Mouse (Mus musculus) liver, embryonic 15.5 days (tissue): ENCODE data around the gene Atp6v0a1. TPM values are rescaled to one million over a fixed set of nuclear protein-coding genes. Genes with fewer than 3 reads are reported as not detected.

Source experiments
- ATAC-seq: fragments of 200-750 bp; cut with Nextera tagmentation; 2 replicates; pipeline ENCODE4 v1.8.0; 2017; ENCODE audit warnings: moderate number of reproducible peaks, mild to moderate bottlenecking, moderate library complexity; ENCODE audit not compliant: insufficient read depth
- H3K27ac ChIP-seq: fragments of 300-500 bp; sonication (generic); replicated peaks from 2 replicates; pipeline ENCODE4 v1.5.1; 2015; ENCODE audit warnings: mild to moderate bottlenecking, inconsistent platforms
- H3K27me3 ChIP-seq: fragments of 300-500 bp; sonication (generic); 2 replicates; pipeline ENCODE4 v1.6.1; 2015; ENCODE audit warnings: mild to moderate bottlenecking, inconsistent platforms
- H3K36me3 ChIP-seq: fragments of 300-500 bp; sonication (generic); replicated peaks from 2 replicates; pipeline ENCODE4 v1.6.1; 2015; ENCODE audit warnings: moderate library complexity, mild to moderate bottlenecking, inconsistent platforms
- H3K4me1 ChIP-seq: fragments of 300-500 bp; sonication (generic); replicated peaks from 2 replicates; pipeline ENCODE4 v1.6.1; 2015; ENCODE audit warnings: inconsistent platforms
- H3K4me2 ChIP-seq: fragments of 300-500 bp; sonication (generic); 2 replicates; pipeline ENCODE4 v1.6.1; 2015; ENCODE audit warnings: moderate library complexity, mild to moderate bottlenecking, inconsistent platforms
- H3K4me3 ChIP-seq: fragments of 300-500 bp; sonication (generic); replicated peaks from 2 replicates; pipeline ENCODE4 v1.5.1; 2015; ENCODE audit warnings: mild to moderate bottlenecking, inconsistent platforms
- H3K9ac ChIP-seq: fragments of 300-500 bp; sonication (generic); 2 replicates; pipeline ENCODE4 v1.6.1; 2015; ENCODE audit warnings: moderate library complexity, mild to moderate bottlenecking, inconsistent platforms
- H3K9me3 ChIP-seq: fragments of 300-500 bp; sonication (generic); replicated peaks from 2 replicates; pipeline ENCODE4 v1.6.1; 2016; ENCODE audit warnings: inconsistent platforms
- WGBS: fragments of 180-500 bp; shearing (Covaris S2); methylation state at CpG from one replicate; pipeline ENCODE4 v1.1.7; 2015; ENCODE audit warnings: mixed read lengths; ENCODE audit not compliant: insufficient replicate concordance; 5-methylcytosine and 5-hydroxymethylcytosine counted together
- polyA plus RNA-seq: library from polyadenylated mRNA; unstranded; fragments of >200 nt; fragmentation: Nextera tagmentation; extraction: Ambion mirVana; gene quantifications from 2 replicates; pipeline ENCODE4 v1.2.1, GENCODE M21; 2015

Gene Atp6v0a1
- 45.3 and 47.1 TPM in 2 replicates for polyA plus RNA-seq

GRCm38 (mm10) chr11:101009046-101009887 lies at the start of gene Atp6v0a1:
Gene Atp6v0a1, plus strand, starts transcription at chr11:101009452.
- Histone ChIP-seq H3K4me1 (peaks cover 53% of the 10 kb centered on the region), H3K36me3 (peaks cover 28% of the 10 kb centered on the region), H3K27ac (peak within 1 kb of the TSS; percentile 99), H3K9ac (peak within 1 kb of the TSS; percentile 94), H3K4me2 (peak within 1 kb of the TSS; percentile 75), H3K27me3 (peaks cover 8% of the 10 kb centered on the region), H3K4me3 (peak within 1 kb of the TSS; percentile 85), H3K9me3 (no peaks in the 10 kb centered on the region)
- WGBS: under 1% methylated on average over 44 of the region's 44 CpGs
- ATAC-seq: peak; percentile 89

- WGBS: 8% methylated on average over 14 of the region's 14 CpGs
- no peak overlapping the region for H3K4me3 ChIP-seq
- no peak overlapping the region for H3K27ac ChIP-seq
Measured at GRCm38 (mm10) chr11:100959464-100959810, 49.8 kb upstream of the Atp6v0a1 start.

GRCm38 (mm10) chr11:100959826-100960225 lies 49.4 kb upstream of the Atp6v0a1 start:
- peak overlapping the region; percentile 48; the same call in 1 of the 2 replicates for H3K27ac ChIP-seq
- H3K9ac ChIP-seq: no peak overlapping the region
- no peaks in the 10 kb centered on the region for H3K9me3 ChIP-seq
- no peaks in the 10 kb centered on the region for H3K36me3 ChIP-seq
- no peak for ATAC-seq
- 0 out of 2 replicates have a peak overlapping the region, but pooled peaks have one; percentile 52 for H3K4me2 ChIP-seq
- H3K4me1 ChIP-seq: peaks cover 66% of the 10 kb centered on the region
- no peak overlapping the region for H3K4me3 ChIP-seq
- 33% methylated on average over 3 of the region's 3 CpGs for WGBS
- peaks cover 12% of the 10 kb centered on the region for H3K27me3 ChIP-seq

More at GRCm38 (mm10) chr11:100959464-100959810, 49.8 kb upstream of the Atp6v0a1 start:
- no peak for ATAC-seq
- Histone ChIP-seq H3K36me3 (no peaks in the 10 kb centered on the region), H3K4me2 (peak overlapping the region; percentile 29), H3K4me1 (peaks cover 62% of the 10 kb centered on the region), H3K27me3 (peaks cover 12% of the 10 kb centered on the region), H3K9me3 (no peaks in the 10 kb centered on the region), H3K9ac (no peak overlapping the region)

- Histone ChIP-seq H3K9me3 (no peaks in the 10 kb centered on the region), H3K27ac (peak overlapping the region; percentile 39; the same call in 1 of the 2 replicates), H3K36me3 (no peaks in the 10 kb centered on the region), H3K27me3 (peaks cover 12% of the 10 kb centered on the region), H3K4me3 (no peak overlapping the region), H3K4me2 (peak overlapping the region; percentile 52), H3K9ac (no peak overlapping the region), H3K4me1 (peaks cover 73% of the 10 kb centered on the region)
- 19% methylated on average over 6 of the region's 6 CpGs for WGBS
- no peak for ATAC-seq
Measured at GRCm38 (mm10) chr11:100960540-100960939, 48.7 kb upstream of the Atp6v0a1 start.

GRCm38 (mm10) chr11:100962371-100962911 lies 46.8 kb upstream of the Atp6v0a1 start:
- H3K9me3 ChIP-seq: no peaks in the 10 kb centered on the region
- no peaks in the 10 kb centered on the region for H3K36me3 ChIP-seq
- H3K9ac ChIP-seq: no peak overlapping the region
- no peak overlapping the region for H3K4me3 ChIP-seq
- peaks cover 20% of the 10 kb centered on the region for H3K27me3 ChIP-seq
- no peak for ATAC-seq
- no peak overlapping the region for H3K4me2 ChIP-seq
- WGBS: 55% methylated on average over 9 of the region's 9 CpGs
- no peak overlapping the region for H3K27ac ChIP-seq
- peaks cover 81% of the 10 kb centered on the region for H3K4me1 ChIP-seq

GRCm38 (mm10) chr11:100963647-100964046 lies 45.6 kb upstream of the Atp6v0a1 start:
- 56% methylated on average over 9 of the region's 9 CpGs for WGBS
- Histone ChIP-seq H3K4me1 (peaks cover 84% of the 10 kb centered on the region), H3K27me3 (peaks cover 27% of the 10 kb centered on the region), H3K4me2 (no peak overlapping the region), H3K4me3 (no peak overlapping the region), H3K36me3 (no peaks in the 10 kb centered on the region), H3K9ac (no peak overlapping the region), H3K27ac (no peak overlapping the region), H3K9me3 (no peaks in the 10 kb centered on the region)
- ATAC-seq: no peak

GRCm38 (mm10) chr11:100964180-100964579 lies 45.1 kb upstream of the Atp6v0a1 start:
- Histone ChIP-seq H3K4me3 (no peak overlapping the region), H3K4me2 (no peak overlapping the region), H3K4me1 (peaks cover 87% of the 10 kb centered on the region), H3K27me3 (peaks cover 27% of the 10 kb centered on the region), H3K27ac (no peak overlapping the region), H3K9ac (no peak overlapping the region), H3K36me3 (no peaks in the 10 kb centered on the region), H3K9me3 (no peaks in the 10 kb centered on the region)
- no peak for ATAC-seq
- 75% methylated on average over 7 of the region's 7 CpGs for WGBS

- H3K4me3 ChIP-seq: no peak overlapping the region
- no peak overlapping the region for H3K9ac ChIP-seq
- no peak overlapping the region for H3K27ac ChIP-seq
- peaks cover 34% of the 10 kb centered on the region for H3K27me3 ChIP-seq
- 86% methylated on average over 6 of the region's 6 CpGs for WGBS
- no peaks in the 10 kb centered on the region for H3K36me3 ChIP-seq
- no peak for ATAC-seq
- H3K4me1 ChIP-seq: peaks cover 88% of the 10 kb centered on the region
- H3K9me3 ChIP-seq: no peaks in the 10 kb centered on the region
- H3K4me2 ChIP-seq: no peak overlapping the region
Measured at GRCm38 (mm10) chr11:100964901-100965542, 44.2 kb upstream of the Atp6v0a1 start.

- Histone ChIP-seq H3K27me3 (peaks cover 41% of the 10 kb centered on the region), H3K9ac (no peak overlapping the region), H3K9me3 (no peaks in the 10 kb centered on the region), H3K4me2 (no peak overlapping the region), H3K36me3 (no peaks in the 10 kb centered on the region), H3K4me3 (no peak overlapping the region), H3K4me1 (peaks cover 88% of the 10 kb centered on the region), H3K27ac (no peak overlapping the region)
- 11% methylated on average over 6 of the region's 6 CpGs for WGBS
- ATAC-seq: peak; percentile 14; the same call in 1 of the 2 replicates
Measured at GRCm38 (mm10) chr11:100965760-100966159, 43.5 kb upstream of the Atp6v0a1 start.

GRCm38 (mm10) chr11:100967376-100967775 lies 41.9 kb upstream of the Atp6v0a1 start:
- WGBS: 56% methylated on average over 5 of the region's 5 CpGs
- Histone ChIP-seq H3K9me3 (no peaks in the 10 kb centered on the region), H3K27ac (no peak overlapping the region), H3K4me1 (peaks cover 78% of the 10 kb centered on the region), H3K4me2 (no peak overlapping the region), H3K27me3 (peaks cover 58% of the 10 kb centered on the region), H3K9ac (no peak overlapping the region), H3K4me3 (no peak overlapping the region), H3K36me3 (no peaks in the 10 kb centered on the region)
- ATAC-seq: no peak

- peak overlapping the region; percentile 83; the same call in 1 of the 2 replicates for H3K4me2 ChIP-seq
- H3K27me3 ChIP-seq: peaks cover 63% of the 10 kb centered on the region
- no peaks in the 10 kb centered on the region for H3K9me3 ChIP-seq
- H3K36me3 ChIP-seq: no peaks in the 10 kb centered on the region
- no peak for ATAC-seq
- H3K27ac ChIP-seq: no peak overlapping the region
- 63% methylated on average over 5 of the region's 5 CpGs for WGBS
- H3K9ac ChIP-seq: no peak overlapping the region
- peaks cover 72% of the 10 kb centered on the region for H3K4me1 ChIP-seq
- no peak overlapping the region for H3K4me3 ChIP-seq
Measured at GRCm38 (mm10) chr11:100967881-100968420, 41.3 kb upstream of the Atp6v0a1 start.
